Mouse (Mus musculus) forebrain, embryonic 10.5 days (tissue): ENCODE data around the gene Ypel2. TPM values are rescaled to one million over a fixed set of nuclear protein-coding genes. Genes with fewer than 3 reads are reported as not detected.
A peak's percentile ranks its signal among the peaks of the same experiment; 100 is the strongest.

Source experiments
- DNase-seq: peaks from one replicate; pipeline ENCODE4 v3.0.0-alpha.2; 2017; ENCODE audit warnings: low spot score; ENCODE audit errors: extremely low spot score
- H3K27ac ChIP-seq: fragments of 300-500 bp; sonication (generic); 2 replicates; pipeline ENCODE4 v1.5.1; 2016; ENCODE audit warnings: mild to moderate bottlenecking
- H3K27me3 ChIP-seq: fragments of 300-500 bp; sonication (generic); 2 replicates; pipeline ENCODE4 v1.6.1; 2016; ENCODE audit warnings: mild to moderate bottlenecking; ENCODE audit not compliant: poor library complexity, severe bottlenecking
- H3K36me3 ChIP-seq: fragments of 300-500 bp; sonication (generic); replicated peaks from 2 replicates; pipeline ENCODE4 v1.6.1; 2016; ENCODE audit warnings: mild to moderate bottlenecking, moderate library complexity
- H3K4me1 ChIP-seq: fragments of 300-500 bp; sonication (generic); 2 replicates; pipeline ENCODE4 v1.6.1; 2016
- H3K4me3 ChIP-seq: fragments of 300-500 bp; sonication (generic); 2 replicates; pipeline ENCODE4 v1.5.1; 2016; ENCODE audit warnings: mild to moderate bottlenecking, moderate library complexity
- H3K9me3 ChIP-seq: fragments of 300-500 bp; sonication (generic); 2 replicates; pipeline ENCODE4 v1.6.1; 2016; ENCODE audit warnings: mild to moderate bottlenecking, moderate library complexity
- WGBS: fragments of 180-500 bp; shearing (Covaris S2); methylation state at CpG from one replicate; pipeline ENCODE4 v1.1.7; 2016; 5-methylcytosine and 5-hydroxymethylcytosine counted together
- polyA plus RNA-seq: library from polyadenylated mRNA; unstranded; fragments of >200 nt; fragmentation: Nextera tagmentation; extraction: Ambion mirVana; gene quantifications from 2 replicates; pipeline ENCODE4 v1.2.1, GENCODE M21; 2016

The Ypel2 gene
- polyA plus RNA-seq, 1 experiment from 2014 or later = 2.9 TPM

- 83% methylated on average over 8 of the region's 8 CpGs for WGBS
- H3K27me3 ChIP-seq = no peaks in the 10 kb centered on the region
- peaks cover 13% of the 10 kb centered on the region for H3K4me1 ChIP-seq
- no peak for DNase-seq
- H3K4me3 ChIP-seq = no peak overlapping the region
- H3K36me3 ChIP-seq = no peaks in the 10 kb centered on the region
- H3K9me3 ChIP-seq = no peaks in the 10 kb centered on the region
- no peak overlapping the region for H3K27ac ChIP-seq
Measured at GRCm38 (mm10) chr11:86916596-86917249, 76.8 kb downstream of the Ypel2 start.

GRCm38 (mm10) chr11:86914329-86914728 is 79.2 kb downstream of the Ypel2 start:
- Histone ChIP-seq H3K4me3 (no peak overlapping the region), H3K27me3 (no peaks in the 10 kb centered on the region), H3K27ac (no peak overlapping the region), H3K4me1 (no peaks in the 10 kb centered on the region), H3K36me3 (no peaks in the 10 kb centered on the region), H3K9me3 (no peaks in the 10 kb centered on the region)
- no peak for DNase-seq
- 88% methylated on average over 9 of the region's 9 CpGs for WGBS

GRCm38 (mm10) chr11:86910244-86910643 is 83.3 kb downstream of the Ypel2 start:
- no peak overlapping the region for H3K27ac ChIP-seq
- H3K36me3 ChIP-seq = no peaks in the 10 kb centered on the region
- no peaks in the 10 kb centered on the region for H3K27me3 ChIP-seq
- H3K4me3 ChIP-seq = no peak overlapping the region
- DNase-seq = no peak
- 85% methylated on average over 4 of the region's 4 CpGs for WGBS
- H3K4me1 ChIP-seq = no peaks in the 10 kb centered on the region
- H3K9me3 ChIP-seq = no peaks in the 10 kb centered on the region

- DNase-seq = no peak
- Histone ChIP-seq H3K36me3 (no peaks in the 10 kb centered on the region), H3K9me3 (no peaks in the 10 kb centered on the region), H3K4me3 (no peak overlapping the region), H3K27ac (no peak overlapping the region), H3K27me3 (no peaks in the 10 kb centered on the region), H3K4me1 (no peaks in the 10 kb centered on the region)
- WGBS = 87% methylated on average over 6 of the region's 6 CpGs
Measured at GRCm38 (mm10) chr11:86909028-86909427, 84.5 kb downstream of the Ypel2 start.

GRCm38 (mm10) chr11:86907889-86908590 is 85.5 kb downstream of the Ypel2 start:
- 85% methylated on average over 5 of the region's 5 CpGs for WGBS
- no peaks in the 10 kb centered on the region for H3K36me3 ChIP-seq
- no peaks in the 10 kb centered on the region for H3K27me3 ChIP-seq
- H3K4me1 ChIP-seq = no peaks in the 10 kb centered on the region
- H3K9me3 ChIP-seq = no peaks in the 10 kb centered on the region
- H3K4me3 ChIP-seq = no peak overlapping the region
- no peak for DNase-seq
- H3K27ac ChIP-seq = no peak overlapping the region

GRCm38 (mm10) chr11:86906767-86907662 is 86.5 kb downstream of the Ypel2 start:
- Histone ChIP-seq H3K36me3 (no peaks in the 10 kb centered on the region), H3K27me3 (no peaks in the 10 kb centered on the region), H3K27ac (no peak overlapping the region), H3K4me3 (no peak overlapping the region), H3K4me1 (no peaks in the 10 kb centered on the region), H3K9me3 (no peaks in the 10 kb centered on the region)
- 92% methylated on average over 11 of the region's 11 CpGs for WGBS
- no peak for DNase-seq

GRCm38 (mm10) chr11:86906257-86906656 is 87.2 kb downstream of the Ypel2 start:
- WGBS = 90% methylated on average over 6 of the region's 6 CpGs

GRCm38 (mm10) chr11:86905261-86905660 is 88.2 kb downstream of the Ypel2 start:
- WGBS = 88% methylated on average over 2 of the region's 2 CpGs
- no peak for DNase-seq
- Histone ChIP-seq H3K4me1 (no peaks in the 10 kb centered on the region), H3K27me3 (no peaks in the 10 kb centered on the region), H3K27ac (no peak overlapping the region), H3K36me3 (no peaks in the 10 kb centered on the region), H3K4me3 (no peak overlapping the region), H3K9me3 (no peaks in the 10 kb centered on the region)

More at GRCm38 (mm10) chr11:86906257-86906656, 87.2 kb downstream of the Ypel2 start:
- Histone ChIP-seq H3K4me3 (no peak overlapping the region), H3K27me3 (no peaks in the 10 kb centered on the region), H3K4me1 (no peaks in the 10 kb centered on the region), H3K27ac (no peak overlapping the region), H3K9me3 (no peaks in the 10 kb centered on the region), H3K36me3 (no peaks in the 10 kb centered on the region)
- DNase-seq = no peak

GRCm38 (mm10) chr11:86904706-86905105 is 88.8 kb downstream of the Ypel2 start:
- 67% methylated on average over 4 of the region's 4 CpGs for WGBS

GRCm38 (mm10) chr11:86898367-86898766 is 95.1 kb downstream of the Ypel2 start:
- Histone ChIP-seq H3K9me3 (no peaks in the 10 kb centered on the region), H3K27me3 (peaks cover 13% of the 10 kb centered on the region), H3K4me3 (no peak overlapping the region), H3K36me3 (no peaks in the 10 kb centered on the region), H3K27ac (peak overlapping the region; percentile 72), H3K4me1 (peaks cover 47% of the 10 kb centered on the region)
- 44% methylated on average over 2 of the region's 2 CpGs for WGBS
- no peak for DNase-seq

More at GRCm38 (mm10) chr11:86904706-86905105, 88.8 kb downstream of the Ypel2 start:
- no peaks in the 10 kb centered on the region for H3K36me3 ChIP-seq
- no peaks in the 10 kb centered on the region for H3K9me3 ChIP-seq
- no peak overlapping the region for H3K4me3 ChIP-seq
- no peaks in the 10 kb centered on the region for H3K4me1 ChIP-seq
- H3K27me3 ChIP-seq = no peaks in the 10 kb centered on the region
- H3K27ac ChIP-seq = no peak overlapping the region
- DNase-seq = no peak

- no peaks in the 10 kb centered on the region for H3K36me3 ChIP-seq
- DNase-seq = no peak
- peaks cover 49% of the 10 kb centered on the region for H3K4me1 ChIP-seq
- H3K9me3 ChIP-seq = no peaks in the 10 kb centered on the region
- H3K4me3 ChIP-seq = no peak overlapping the region
- WGBS = 51% methylated on average over 3 of the region's 3 CpGs
- H3K27me3 ChIP-seq = peaks cover 17% of the 10 kb centered on the region
- no peak overlapping the region for H3K27ac ChIP-seq
Measured at GRCm38 (mm10) chr11:86895567-86895966, 97.9 kb downstream of the Ypel2 start.

- Histone ChIP-seq H3K36me3 (no peaks in the 10 kb centered on the region), H3K27ac (no peak overlapping the region), H3K27me3 (peaks cover 17% of the 10 kb centered on the region), H3K4me1 (peaks cover 49% of the 10 kb centered on the region), H3K4me3 (no peak overlapping the region), H3K9me3 (no peaks in the 10 kb centered on the region)
- no peak for DNase-seq
- 64% methylated on average over 9 of the region's 9 CpGs for WGBS
Measured at GRCm38 (mm10) chr11:86895156-86895555, 98.4 kb downstream of the Ypel2 start.
